Mouse (Mus musculus) embryonic facial prominence, embryonic 10.5 days (tissue): ENCODE measurements around the gene Mipol1. TPM values are rescaled to one million over a fixed set of nuclear protein-coding genes. Genes with fewer than 3 reads are reported as not detected.
"Not testable (repeated sequence)": the region's sequence is repeated elsewhere in the genome, so short reads cannot be mapped to it uniquely, and the experiment has no call there.

Experiments used
- DNase-seq: peaks from one replicate; pipeline ENCODE4 v3.0.0-alpha.2; 2017; ENCODE audit warnings: low spot score
- H3K27ac ChIP-seq: fragments of 300-500 bp; sonication (generic); replicated peaks from 2 replicates; pipeline ENCODE4 v1.5.1; 2016; ENCODE audit warnings: mild to moderate bottlenecking
- H3K27me3 ChIP-seq: fragments of 300-500 bp; sonication (generic); replicated peaks from 2 replicates; pipeline ENCODE4 v1.6.1; 2016; ENCODE audit warnings: low read depth, mild to moderate bottlenecking; ENCODE audit not compliant: poor library complexity, severe bottlenecking
- H3K36me3 ChIP-seq: fragments of 300-500 bp; sonication (generic); replicated peaks from 2 replicates; pipeline ENCODE4 v1.6.1; 2016; ENCODE audit warnings: mild to moderate bottlenecking, moderate library complexity
- H3K4me1 ChIP-seq: fragments of 300-500 bp; sonication (generic); 2 replicates; pipeline ENCODE4 v1.6.1; 2016
- H3K4me3 ChIP-seq: fragments of 300-500 bp; sonication (generic); 2 replicates; pipeline ENCODE4 v1.5.1; 2016; ENCODE audit warnings: mild to moderate bottlenecking, moderate library complexity
- H3K9me3 ChIP-seq: fragments of 300-500 bp; sonication (generic); 2 replicates; pipeline ENCODE4 v1.6.1; 2016; ENCODE audit warnings: mild to moderate bottlenecking
- WGBS: fragments of 180-500 bp; shearing (Covaris S2); methylation state at CpG from one replicate; pipeline ENCODE4 v1.1.7; 2016; 5-methylcytosine and 5-hydroxymethylcytosine counted together
- polyA plus RNA-seq: library from polyadenylated mRNA; unstranded; fragments of >200 nt; fragmentation: Nextera tagmentation; extraction: Ambion mirVana; gene quantifications from 2 replicates; pipeline ENCODE4 v1.2.1, GENCODE M21; 2016

Mipol1 gene
- polyA plus RNA-seq, 1 experiment from 2014 or later, result 9.9 TPM

DNA sequence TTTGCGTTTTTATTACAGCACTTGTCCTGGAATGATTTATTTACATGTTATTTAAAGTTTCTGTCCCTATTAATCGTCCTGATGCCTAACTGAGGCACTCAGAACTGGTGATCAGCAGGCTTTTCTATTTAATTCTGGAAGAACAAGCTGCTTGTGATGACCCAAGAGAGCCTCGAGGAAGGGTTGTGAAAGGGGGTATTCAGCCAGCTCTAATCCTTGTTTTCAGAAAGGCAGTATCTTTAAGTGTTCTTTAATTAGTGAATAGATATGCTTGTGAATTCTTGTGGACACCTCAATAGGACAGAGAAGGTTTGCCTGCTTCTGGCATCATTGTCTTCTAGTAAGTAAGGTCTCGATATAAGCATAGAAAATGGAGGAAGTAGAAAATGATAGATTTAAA, 170.0 kb downstream of the Mipol1 start:
- H3K4me1 ChIP-seq, result peaks cover 16% of the 10 kb centered on the region; the same call in 1 of the 2 replicates
- no peak for DNase-seq
- no peaks in the 10 kb centered on the region for H3K9me3 ChIP-seq
- H3K4me3 ChIP-seq, result no peak overlapping the region
- no peaks in the 10 kb centered on the region for H3K36me3 ChIP-seq
- WGBS, result 36% methylated on average over 4 of the region's 4 CpGs
- H3K27ac ChIP-seq, result no peak overlapping the region
- H3K27me3 ChIP-seq, result no peaks in the 10 kb centered on the region

DNA sequence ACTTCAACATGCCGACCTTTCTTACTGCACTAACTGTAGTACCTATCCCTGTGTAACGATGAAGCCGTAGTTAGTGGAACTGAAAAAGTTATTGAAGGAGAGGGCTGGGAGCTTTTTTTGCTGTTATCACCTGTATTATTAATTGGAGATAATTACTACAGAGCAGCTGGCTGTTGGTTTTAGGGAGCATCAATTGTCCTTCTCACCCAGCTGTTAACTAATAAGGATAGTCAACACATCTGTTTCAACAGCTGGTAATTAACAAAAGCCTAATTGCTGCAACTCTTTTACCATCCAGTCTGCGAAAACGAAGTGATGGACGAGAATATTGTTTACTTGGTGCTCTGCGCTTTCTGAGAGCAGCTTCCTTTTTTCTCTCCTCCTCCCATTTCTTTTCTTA, 170.9 kb downstream of the Mipol1 start:
- Histone ChIP-seq H3K27ac (no peak overlapping the region), H3K4me3 (no peak overlapping the region), H3K4me1 (peaks cover 16% of the 10 kb centered on the region; the same call in 1 of the 2 replicates), H3K27me3 (no peaks in the 10 kb centered on the region), H3K9me3 (no peaks in the 10 kb centered on the region), H3K36me3 (no peaks in the 10 kb centered on the region)
- 45% methylated on average over 7 of the region's 7 CpGs for WGBS
- no peak for DNase-seq

DNA sequence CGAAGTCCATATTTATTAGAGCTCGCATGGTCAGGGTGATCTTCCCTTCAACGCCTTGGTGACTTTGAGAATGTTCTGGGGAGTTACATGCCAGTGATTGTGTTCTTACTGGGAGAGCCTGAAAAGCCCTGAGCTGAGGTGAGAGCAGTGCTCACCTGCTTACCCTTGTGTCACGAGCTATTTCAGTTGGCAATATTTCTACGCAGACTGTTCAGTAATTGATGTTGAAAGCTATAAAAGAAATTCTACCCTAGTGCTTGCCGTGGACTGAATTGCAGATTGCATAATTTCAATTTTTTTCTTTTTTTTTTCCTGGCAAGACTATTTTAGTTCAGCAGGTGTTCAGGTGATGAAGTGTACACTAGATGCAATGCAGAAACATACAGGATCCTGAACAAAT, 172.1 kb downstream of the Mipol1 start:
- WGBS, result 85% methylated on average over 6 of the region's 6 CpGs
- H3K9me3 ChIP-seq, result no peaks in the 10 kb centered on the region
- H3K4me1 ChIP-seq, result peaks cover 16% of the 10 kb centered on the region; the same call in 1 of the 2 replicates
- H3K27me3 ChIP-seq, result no peaks in the 10 kb centered on the region
- no peaks in the 10 kb centered on the region for H3K36me3 ChIP-seq
- H3K27ac ChIP-seq, result no peak overlapping the region
- H3K4me3 ChIP-seq, result no peak overlapping the region
- no peak for DNase-seq

DNA sequence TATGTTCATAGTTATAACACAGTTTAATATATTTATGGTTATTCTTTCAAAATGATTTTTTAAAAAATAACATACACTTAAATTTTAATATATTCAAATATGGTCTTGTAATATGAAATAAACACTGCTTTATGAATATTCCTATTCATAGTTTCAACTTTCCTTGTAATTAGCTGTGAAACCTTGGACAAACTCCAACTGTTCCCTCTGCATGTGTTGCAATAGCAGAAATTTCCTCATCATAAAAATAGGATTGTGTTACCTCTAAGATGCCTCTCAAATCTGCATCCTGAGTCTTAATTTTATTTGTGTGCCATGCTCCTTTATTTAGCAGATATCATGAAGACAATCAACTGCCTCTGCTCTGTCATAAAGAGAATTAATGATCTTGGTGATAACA, 179.7 kb downstream of the Mipol1 start:
- Histone ChIP-seq H3K4me3 (no peak overlapping the region), H3K4me1 (no peaks in the 10 kb centered on the region), H3K36me3 (no peaks in the 10 kb centered on the region), H3K27ac (no peak overlapping the region), H3K9me3 (no peaks in the 10 kb centered on the region), H3K27me3 (no peaks in the 10 kb centered on the region)
- DNase-seq, result no peak

DNA sequence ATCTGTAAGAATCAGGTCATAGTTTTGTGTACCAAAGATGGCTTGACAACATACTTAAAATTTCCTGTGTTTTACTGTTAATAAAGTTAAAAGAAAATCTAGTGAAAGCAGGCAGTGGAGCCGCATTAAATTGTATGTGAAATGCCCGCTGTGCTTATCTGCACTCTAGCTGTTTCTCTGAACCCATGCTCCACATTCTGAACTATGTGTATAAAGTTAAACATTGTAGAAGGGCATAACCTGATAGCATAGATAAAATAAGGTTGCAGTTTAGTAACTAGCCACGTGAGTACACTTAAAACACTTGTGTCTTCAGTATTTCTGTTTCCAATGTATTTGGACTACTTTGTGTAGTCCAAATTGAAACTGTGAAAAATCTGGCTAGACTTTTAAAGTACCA, 183.6 kb downstream of the Mipol1 start:
- 83% methylated on average over 3 of the region's 3 CpGs for WGBS
- Histone ChIP-seq H3K4me1 (no peaks in the 10 kb centered on the region), H3K27ac (no peak overlapping the region), H3K27me3 (no peaks in the 10 kb centered on the region), H3K4me3 (no peak overlapping the region), H3K9me3 (no peaks in the 10 kb centered on the region), H3K36me3 (no peaks in the 10 kb centered on the region)
- no peak for DNase-seq

DNA sequence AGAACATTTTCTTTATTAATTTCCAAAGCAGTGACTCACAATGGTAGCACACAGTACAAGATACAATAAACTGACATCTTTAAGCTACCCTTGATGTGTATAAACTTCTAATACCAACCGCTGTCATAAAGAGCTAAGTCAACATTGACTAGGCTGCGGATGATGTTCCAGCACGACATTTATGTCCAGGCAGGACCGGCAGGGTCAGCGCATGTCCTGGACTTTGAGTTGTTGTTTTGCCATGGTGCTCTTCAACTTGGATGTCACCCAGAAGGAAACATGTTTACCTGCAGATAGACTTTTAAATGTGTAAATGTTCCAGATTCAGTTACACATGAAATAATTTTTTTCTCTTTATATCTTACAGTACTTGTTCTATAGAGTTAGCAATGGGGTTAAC, 194.7 kb downstream of the Mipol1 start:
- no peaks in the 10 kb centered on the region for H3K9me3 ChIP-seq
- no peak for DNase-seq
- no peaks in the 10 kb centered on the region for H3K36me3 ChIP-seq
- H3K27ac ChIP-seq, result no peak overlapping the region
- no peaks in the 10 kb centered on the region for H3K27me3 ChIP-seq
- 94% methylated on average over 5 of the region's 5 CpGs for WGBS
- no peak overlapping the region for H3K4me3 ChIP-seq
- H3K4me1 ChIP-seq, result peaks cover 3% of the 10 kb centered on the region; the same call in 1 of the 2 replicates

DNA sequence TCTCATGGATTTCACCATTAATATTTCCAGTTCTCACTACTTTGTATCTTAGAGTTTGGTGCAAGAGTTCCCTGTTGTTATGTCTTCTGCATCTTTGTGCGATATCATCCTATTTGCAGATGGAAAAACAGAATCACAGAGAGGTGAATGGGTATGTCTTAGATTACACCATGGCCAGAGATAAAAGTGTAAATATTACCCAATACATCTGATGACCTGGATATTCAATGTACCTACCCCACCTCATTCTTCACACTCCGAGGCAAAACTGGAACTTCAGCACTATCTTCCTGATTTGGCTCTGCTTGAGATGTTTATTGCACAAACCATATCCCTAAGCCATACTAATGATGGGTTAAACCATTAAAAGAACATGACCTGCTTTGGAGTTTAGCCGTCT, 198.0 kb downstream of the Mipol1 start:
- H3K27ac ChIP-seq, result no peak overlapping the region
- H3K4me1 ChIP-seq, result peaks cover 3% of the 10 kb centered on the region; the same call in 1 of the 2 replicates
- no peak overlapping the region for H3K4me3 ChIP-seq
- WGBS, result 89% methylated on average over 3 of the region's 3 CpGs
- no peaks in the 10 kb centered on the region for H3K27me3 ChIP-seq
- H3K9me3 ChIP-seq, result no peaks in the 10 kb centered on the region
- H3K36me3 ChIP-seq, result no peaks in the 10 kb centered on the region
- DNase-seq, result no peak

DNA sequence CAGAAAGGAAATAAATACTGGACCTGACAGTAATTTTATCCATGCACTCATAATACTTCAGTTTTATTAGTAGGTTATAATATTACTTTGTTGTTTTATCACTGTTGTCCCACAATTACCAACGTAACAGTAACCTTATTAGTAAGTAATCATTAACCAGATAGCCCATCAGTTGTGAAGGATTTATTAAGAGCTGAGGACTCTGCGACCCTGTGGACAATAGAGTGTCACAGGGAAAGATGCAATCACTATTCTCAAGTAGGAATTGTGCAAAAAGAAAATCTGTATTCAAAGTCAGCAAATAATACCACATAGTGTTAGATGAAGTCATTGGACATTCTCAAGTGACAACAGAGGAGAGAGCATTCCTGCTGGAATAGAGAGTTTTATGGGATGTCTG, 198.5 kb downstream of the Mipol1 start:
- H3K27me3 ChIP-seq, result no peaks in the 10 kb centered on the region
- no peak overlapping the region for H3K27ac ChIP-seq
- H3K4me1 ChIP-seq, result peaks cover 3% of the 10 kb centered on the region; the same call in 1 of the 2 replicates
- H3K36me3 ChIP-seq, result no peaks in the 10 kb centered on the region
- no peak for DNase-seq
- no peak overlapping the region for H3K4me3 ChIP-seq
- no peaks in the 10 kb centered on the region for H3K9me3 ChIP-seq
- WGBS, result 85% methylated on average over 2 of the region's 2 CpGs

DNA sequence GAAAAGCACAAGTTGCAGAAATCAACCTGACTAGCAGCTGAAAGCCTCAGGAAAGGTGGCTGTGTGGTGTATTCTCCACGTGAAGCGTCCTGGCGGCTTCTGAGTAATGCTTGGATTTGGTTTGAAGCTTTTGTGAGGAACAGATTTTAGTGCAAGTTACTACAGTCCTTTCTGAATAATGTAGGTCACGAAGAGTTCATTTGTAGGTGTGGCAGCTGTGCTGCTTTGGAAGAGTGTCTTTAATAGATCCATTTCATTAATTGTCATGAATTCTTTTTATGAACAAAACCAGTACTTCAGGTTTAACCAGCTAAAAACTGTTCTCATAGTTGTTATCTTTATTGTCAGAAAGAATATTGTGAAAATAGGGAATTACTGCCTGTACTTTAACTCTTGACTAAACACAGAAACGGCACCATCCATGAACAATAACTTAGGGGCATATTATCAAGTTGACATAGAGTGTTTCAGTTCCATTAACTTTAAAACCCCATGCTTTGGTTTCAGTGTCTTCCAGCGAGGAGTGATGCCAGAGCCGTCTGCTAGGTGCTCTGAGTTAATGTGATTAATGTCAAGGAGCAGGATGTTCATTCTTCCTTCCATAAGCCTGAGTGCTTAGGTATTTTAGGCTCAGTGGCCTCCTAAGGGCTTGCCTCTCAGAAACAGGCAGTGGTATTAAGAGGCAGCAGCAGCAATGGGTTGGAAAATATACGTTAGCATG, 206.9 kb downstream of the Mipol1 start:
- H3K4me3 ChIP-seq, H3K27me3 ChIP-seq, H3K27ac ChIP-seq, H3K4me1 ChIP-seq, H3K36me3 ChIP-seq, H3K9me3 ChIP-seq, DNase-seq: not testable (repeated sequence)
- 74% methylated on average over 8 of the region's 8 CpGs for WGBS

DNA sequence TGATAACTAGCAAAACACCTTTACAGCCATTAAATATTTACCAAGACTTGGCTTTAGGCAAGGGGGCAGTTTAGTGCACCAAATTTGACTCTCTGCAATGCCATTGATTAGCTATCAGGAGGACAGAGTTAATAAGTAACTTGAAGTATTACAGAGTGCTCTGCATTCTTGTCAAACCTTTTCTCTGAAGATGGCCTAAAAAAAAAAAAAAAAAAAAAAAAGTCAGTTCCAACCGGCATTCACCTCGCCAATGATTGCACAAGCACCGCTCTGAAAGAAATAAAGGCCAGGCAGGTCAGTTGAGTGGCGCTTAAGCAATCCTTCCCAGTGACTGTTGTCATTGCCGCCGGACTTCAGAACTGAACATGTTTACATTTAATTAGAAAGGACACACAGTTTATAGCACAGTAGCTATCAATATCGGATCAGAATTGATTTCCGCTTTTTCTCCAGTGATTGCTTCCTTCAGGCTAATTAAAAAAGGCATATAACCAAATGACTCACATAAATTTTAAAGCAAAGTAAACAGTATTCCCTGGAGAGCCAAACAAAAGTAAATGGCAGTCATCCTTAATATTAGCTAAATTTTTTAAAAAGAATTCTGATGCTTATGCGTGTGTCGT, 214.2 kb downstream of the Mipol1 start:
- Histone ChIP-seq H3K4me1 (no peaks in the 10 kb centered on the region), H3K27me3 (no peaks in the 10 kb centered on the region), H3K36me3 (no peaks in the 10 kb centered on the region), H3K9me3 (no peaks in the 10 kb centered on the region), H3K27ac (no peak overlapping the region), H3K4me3 (no peak overlapping the region)
- 59% methylated on average over 10 of the region's 10 CpGs for WGBS
- no peak for DNase-seq

DNA sequence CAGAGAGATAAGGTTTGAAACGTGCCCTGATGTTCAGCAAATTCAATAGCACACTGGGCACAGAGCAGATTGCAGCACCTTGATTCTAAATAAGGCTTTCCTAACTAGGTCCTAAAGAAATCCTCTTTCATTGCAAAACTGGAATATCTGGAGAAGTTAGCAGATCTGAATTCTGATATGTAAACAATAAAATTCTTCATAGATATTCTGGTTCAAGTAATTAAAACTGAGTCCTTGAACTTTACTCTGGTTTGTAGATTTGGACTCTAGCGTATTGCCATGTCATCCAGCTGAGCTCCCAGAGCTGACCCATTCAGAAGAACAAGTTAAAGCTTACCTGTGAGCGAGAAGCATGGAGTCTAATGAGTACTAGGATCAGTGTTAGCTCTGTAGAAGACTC, 217.1 kb downstream of the Mipol1 start:
- Histone ChIP-seq H3K9me3 (no peaks in the 10 kb centered on the region), H3K4me3 (no peak overlapping the region), H3K27ac (no peak overlapping the region), H3K36me3 (no peaks in the 10 kb centered on the region), H3K27me3 (no peaks in the 10 kb centered on the region), H3K4me1 (no peaks in the 10 kb centered on the region)
- DNase-seq, result no peak
- 83% methylated on average over 3 of the region's 3 CpGs for WGBS

DNA sequence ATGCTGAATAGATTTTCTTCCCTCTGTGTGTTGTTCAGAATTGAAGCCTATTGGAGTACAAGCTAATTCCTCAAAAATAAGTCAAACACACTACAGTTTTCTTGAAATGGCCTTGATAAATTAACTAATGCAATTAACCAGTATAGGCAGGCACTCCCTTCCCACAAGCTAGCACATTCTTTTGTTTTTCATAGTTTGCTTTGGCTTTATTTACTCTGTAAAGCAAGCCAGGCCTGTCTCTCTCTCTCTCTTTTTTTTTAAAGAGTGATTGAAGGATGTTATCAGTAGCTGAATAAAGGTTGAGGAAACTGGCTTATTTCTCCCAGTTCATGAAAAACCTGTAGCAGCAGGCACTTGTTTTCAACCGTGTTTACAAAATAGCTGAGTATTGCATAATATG, 219.1 kb downstream of the Mipol1 start:
- Histone ChIP-seq H3K4me3 (no peak overlapping the region), H3K36me3 (no peaks in the 10 kb centered on the region), H3K27me3 (no peaks in the 10 kb centered on the region), H3K27ac (no peak overlapping the region), H3K9me3 (no peaks in the 10 kb centered on the region), H3K4me1 (no peaks in the 10 kb centered on the region)
- no peak for DNase-seq
- 77% methylated on average over 1 of the region's 1 CpGs for WGBS

DNA sequence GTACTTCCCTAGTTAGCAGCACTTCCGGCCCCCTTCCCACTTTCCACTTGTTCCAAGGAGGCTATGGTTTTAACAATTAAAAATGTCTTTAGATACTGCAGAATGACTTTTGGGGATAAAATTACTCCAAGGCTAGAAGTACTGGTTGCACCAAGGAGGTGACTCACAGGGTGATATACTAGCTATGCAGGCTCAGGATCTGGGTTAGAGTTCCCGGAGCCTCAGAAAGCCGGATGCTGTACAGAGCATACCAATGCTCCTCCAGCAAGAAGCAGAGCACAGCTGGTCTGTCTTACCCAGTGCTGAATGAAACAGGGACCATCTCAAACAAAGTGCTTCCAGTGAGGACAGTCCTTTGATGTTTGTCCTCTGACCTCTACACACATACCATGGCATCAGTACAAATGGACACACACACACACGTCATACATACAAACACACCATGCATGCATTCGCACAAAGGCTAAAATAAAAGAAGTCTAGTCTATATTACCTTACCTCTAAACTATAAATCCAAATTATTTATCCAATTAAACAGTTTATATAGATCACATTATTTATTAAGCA, 219.9 kb downstream of the Mipol1 start:
- no peaks in the 10 kb centered on the region for H3K36me3 ChIP-seq
- no peaks in the 10 kb centered on the region for H3K27me3 ChIP-seq
- H3K4me3 ChIP-seq, result no peak overlapping the region
- no peak overlapping the region for H3K27ac ChIP-seq
- no peaks in the 10 kb centered on the region for H3K9me3 ChIP-seq
- 85% methylated on average over 5 of the region's 5 CpGs for WGBS
- DNase-seq, result no peak
- H3K4me1 ChIP-seq, result no peaks in the 10 kb centered on the region
